Mouse (Mus musculus) adrenal gland, postnatal 25 days (tissue): Measurements from ENCODE around the gene Sh3bp4. TPM values are rescaled to one million over a fixed set of nuclear protein-coding genes. Genes with fewer than 3 reads are reported as not detected.

Source experiments
- DNase-seq: peaks from one replicate; pipeline ENCODE4 v3.0.0; 2021; ENCODE audit warnings: mixed read lengths
- total RNA-seq: library from RNA; stranded (reverse); gene quantifications from 2 replicates; pipeline ENCODE4 v1.2.3, GENCODE M21; 2021

Sh3bp4 gene
- total RNA-seq, 1 experiment from 2014 or later, result 12.1 TPM

- DNase-seq, result no peak
Observed at GRCm38 (mm10) chr1:89094416-89094815, 24.2 kb downstream of the Sh3bp4 start.

- no peak for DNase-seq
Observed at GRCm38 (mm10) chr1:89095642-89096424, 25.6 kb downstream of the Sh3bp4 start.

DNA sequence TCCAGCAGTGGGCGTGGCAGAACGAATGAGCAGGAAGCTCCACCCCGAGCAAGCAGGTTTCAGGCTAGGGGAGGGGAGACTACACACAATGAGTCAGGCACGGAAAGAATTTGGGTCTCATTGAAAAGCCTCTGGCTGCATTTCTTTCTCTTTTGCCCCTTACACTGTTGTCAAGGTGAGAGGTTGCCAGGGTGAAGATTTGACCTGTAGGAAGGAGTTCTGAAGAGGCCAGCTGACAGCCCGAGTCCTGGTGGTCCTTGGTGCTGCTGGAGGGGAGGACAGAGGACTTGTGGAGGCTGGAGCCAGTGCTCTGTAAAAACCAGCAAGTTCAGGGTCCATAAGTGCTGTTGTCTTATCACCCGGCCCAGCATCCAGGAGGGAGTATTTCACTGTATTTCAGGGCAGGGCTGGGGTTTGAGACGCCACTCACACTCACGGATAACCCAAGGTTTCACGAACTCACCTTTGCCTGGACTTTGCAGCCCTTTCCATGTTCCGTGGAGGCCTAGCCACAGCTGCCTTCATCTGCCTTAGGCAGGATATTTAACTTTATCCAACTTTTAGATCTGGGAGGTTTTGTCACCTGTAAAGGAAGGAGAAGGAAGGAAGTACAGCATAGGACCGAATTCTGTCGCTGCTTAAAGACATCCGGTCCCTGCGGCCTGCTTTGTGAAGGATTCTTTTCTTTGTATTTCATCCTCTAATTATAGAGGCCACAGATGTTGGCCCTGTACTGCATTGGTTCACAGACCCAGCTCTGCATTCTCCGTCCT lies 32.2 kb downstream of the Sh3bp4 start:
- no peak for DNase-seq

GRCm38 (mm10) chr1:89103004-89103263 lies 32.7 kb downstream of the Sh3bp4 start:
- DNase-seq, result no peak

DNA sequence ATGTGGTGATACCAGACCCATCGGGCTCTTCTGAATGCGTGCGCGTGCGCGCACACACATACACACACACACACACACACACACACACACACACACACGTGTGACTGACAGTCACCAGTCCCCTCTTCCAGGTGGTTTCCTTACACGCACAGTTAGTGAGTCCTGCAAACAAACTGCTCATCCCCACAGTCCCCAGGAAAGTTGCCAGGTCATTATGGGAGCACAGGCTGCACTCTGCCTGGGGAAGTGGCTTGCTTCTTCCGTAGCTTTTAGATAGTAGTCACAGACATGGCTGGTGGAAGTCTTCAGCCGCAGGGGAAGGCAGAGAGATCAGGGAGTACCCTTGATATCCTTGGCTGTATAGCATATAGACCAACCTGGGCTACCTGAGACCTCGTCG lies 33.3 kb downstream of the Sh3bp4 start:
- no peak for DNase-seq

GRCm38 (mm10) chr1:89104066-89104765 lies 34.0 kb downstream of the Sh3bp4 start:
- peak; percentile 63 for DNase-seq

GRCm38 (mm10) chr1:89105891-89106830 lies 35.9 kb downstream of the Sh3bp4 start:
- no peak for DNase-seq

DNA sequence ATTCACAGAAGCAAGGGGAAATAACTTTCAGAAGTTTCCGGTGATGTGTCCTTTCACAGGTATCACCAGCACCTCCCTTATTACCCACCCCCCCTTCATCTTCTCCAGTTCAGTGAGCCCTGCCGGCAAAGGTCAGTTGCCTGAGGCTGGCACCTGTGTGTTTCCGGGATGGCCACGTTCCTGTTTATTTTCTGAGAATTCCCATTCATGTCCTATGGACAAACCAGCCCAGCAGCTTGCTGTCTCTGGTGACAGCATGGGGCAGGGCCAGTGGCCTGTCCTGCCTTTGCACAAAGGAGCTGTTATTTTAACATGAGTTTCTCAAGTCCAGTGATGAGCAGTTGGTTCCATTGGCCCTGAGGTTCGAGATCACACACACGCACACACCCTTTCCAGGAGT lies 37.3 kb downstream of the Sh3bp4 start:
- DNase-seq, result no peak

DNA sequence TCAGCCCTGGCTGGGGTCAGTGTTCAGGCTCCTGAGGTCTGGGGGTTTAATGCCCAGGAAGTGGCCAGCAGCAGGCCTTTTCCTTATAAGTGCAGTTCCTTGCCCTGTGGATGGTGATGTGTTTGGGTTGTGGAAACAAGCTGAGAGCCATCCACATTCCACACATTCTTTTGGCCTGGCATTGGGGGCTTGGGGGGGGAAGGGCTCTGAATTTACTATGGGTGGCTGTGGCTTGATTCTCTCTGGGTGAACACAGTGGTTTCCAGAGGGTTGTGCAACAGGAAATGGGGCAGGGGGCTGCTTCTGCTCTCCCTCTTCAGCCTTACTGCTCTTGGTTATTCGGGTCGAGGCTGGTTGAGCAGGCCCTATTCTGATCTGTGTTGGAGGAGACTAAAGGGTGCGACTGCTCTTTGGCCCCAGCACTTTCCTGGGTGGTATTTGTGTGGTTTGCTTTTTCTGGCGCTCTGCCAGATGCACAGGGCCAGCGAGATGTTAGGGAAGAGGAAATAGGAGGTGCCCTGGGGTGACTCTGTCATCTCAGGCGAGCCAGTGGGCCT lies 38.2 kb downstream of the Sh3bp4 start:
- DNase-seq, result peak; percentile 48

GRCm38 (mm10) chr1:89109767-89110166 lies 39.6 kb downstream of the Sh3bp4 start:
- DNase-seq, result no peak

- DNase-seq, result no peak
Observed at GRCm38 (mm10) chr1:89110767-89111534, 40.7 kb downstream of the Sh3bp4 start.

DNA sequence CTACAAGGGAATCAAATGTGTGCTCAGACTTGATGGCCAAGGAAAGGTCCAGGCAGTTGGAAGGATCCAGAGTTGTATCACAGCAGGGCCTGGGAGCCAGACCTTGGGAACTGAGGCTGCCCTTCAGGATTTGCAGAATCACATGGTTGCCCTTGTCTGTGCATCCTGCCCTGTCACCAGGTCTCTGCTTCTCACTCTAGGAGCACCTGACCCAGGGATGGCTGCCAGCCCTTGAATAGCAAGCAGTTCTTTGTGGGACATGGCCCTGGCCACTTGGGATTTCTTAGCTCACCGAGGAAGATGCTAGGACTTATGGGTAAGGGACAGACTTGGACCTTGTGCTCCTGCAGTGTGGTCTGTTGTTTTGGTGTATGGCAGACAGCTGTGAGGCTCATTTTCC lies 42.3 kb downstream of the Sh3bp4 start:
- DNase-seq, result no peak

DNA sequence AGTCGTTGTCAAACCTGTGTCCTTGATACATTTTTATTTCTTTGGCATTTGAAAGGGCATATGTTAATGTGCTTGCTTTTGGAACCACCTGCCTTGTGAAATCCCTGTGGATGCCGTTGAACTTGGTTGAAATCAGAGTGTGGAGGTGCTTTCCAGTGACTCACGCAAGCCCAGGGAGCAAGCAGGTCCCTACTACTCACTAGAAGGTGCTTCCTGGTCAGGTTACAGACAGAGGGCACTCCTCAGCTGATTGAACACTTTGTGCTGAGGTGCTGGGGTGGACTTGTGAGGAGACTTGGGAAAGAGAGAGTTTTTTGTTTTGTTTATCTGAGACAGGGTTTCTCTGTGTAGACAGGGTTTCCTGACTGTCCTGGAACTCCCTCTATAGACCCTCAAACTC lies 43.5 kb downstream of the Sh3bp4 start:
- no peak for DNase-seq

GRCm38 (mm10) chr1:89117062-89117461 lies 46.8 kb downstream of the Sh3bp4 start:
- no peak for DNase-seq

DNA sequence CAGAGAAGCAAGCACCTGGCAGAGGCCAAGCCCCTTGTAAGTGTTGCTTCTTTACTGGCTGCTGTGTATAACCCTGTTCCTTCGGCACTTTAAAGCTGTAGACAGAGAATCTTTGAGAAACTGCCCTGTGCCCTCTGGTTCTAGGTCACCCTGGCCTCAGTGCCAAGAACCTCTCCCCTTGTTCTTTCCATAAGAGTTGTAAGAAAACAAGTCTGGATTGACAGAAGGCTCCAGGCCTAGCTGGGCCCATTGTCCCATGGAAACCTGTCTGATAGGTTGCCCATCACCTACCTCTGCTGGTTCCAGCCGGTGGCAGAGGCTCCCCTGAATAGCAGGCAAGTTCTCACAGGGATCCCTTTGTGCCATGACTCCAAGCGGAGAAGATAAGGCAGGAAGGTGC lies 47.9 kb downstream of the Sh3bp4 start:
- DNase-seq, result no peak

- no peak for DNase-seq
Observed at GRCm38 (mm10) chr1:89118836-89119235, 48.6 kb downstream of the Sh3bp4 start.

DNA sequence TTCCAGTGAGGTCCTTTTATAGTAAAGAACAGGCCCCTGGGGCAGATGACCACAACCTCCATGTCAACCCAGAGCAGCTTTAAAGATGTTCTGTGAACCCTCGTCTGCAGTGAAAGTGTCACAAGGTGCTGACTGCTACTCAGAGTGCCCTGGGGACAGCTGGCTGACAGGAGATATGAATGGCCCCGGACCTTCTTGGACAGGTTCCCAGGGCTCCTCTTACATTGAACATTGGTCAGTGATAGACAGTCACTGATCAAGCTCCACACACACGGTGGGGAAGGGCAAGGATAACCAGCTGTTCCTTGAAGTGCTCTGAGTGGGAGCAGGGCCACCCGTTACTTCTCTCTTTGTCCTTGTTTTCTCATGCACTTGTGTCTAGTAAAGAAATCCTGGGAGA lies 50.1 kb downstream of the Sh3bp4 start:
- no peak for DNase-seq

DNA sequence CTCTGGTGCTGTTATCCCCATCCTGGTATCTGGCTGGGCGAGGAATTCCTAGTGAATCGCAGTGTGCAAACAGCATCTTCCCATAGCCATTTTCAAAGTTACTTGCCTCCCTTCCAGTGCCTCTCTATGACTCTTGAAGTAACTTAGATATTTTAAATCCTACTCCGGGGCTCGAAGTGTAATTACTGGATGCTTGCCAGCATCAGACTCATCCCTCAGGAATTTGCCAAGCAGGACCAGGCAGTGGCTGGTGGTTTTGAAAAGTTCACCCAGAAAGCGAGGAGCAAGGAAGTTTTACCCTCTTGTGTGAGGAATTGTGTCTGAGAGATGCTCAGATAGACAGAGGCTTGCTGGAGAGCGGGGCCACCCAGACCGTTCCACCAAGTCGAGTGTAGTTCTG lies 51.3 kb downstream of the Sh3bp4 start:
- DNase-seq, result no peak

DNA sequence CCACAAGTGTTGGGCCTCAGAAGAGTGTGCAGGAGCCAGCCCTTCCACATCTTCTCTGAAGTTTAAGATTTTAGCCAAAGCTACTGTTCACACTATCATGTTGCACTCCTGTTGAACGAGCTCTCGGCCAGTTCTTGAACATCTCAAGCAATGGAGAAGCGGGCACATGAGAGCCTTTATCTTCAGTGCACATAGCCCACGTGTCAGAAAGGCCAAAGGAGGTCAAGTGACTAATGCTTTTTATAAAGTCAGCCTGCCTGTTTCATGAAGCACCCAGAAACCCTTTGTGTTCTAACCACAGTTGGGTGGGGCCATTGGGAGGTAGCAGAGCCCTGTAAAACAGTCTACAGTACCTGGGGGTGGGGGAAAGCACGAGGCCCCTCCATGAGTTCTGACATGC lies 52.2 kb downstream of the Sh3bp4 start:
- DNase-seq, result no peak

- DNase-seq, result no peak
Observed at GRCm38 (mm10) chr1:89124076-89124475, 53.9 kb downstream of the Sh3bp4 start.

- DNase-seq, result no peak
Observed at GRCm38 (mm10) chr1:89127163-89127562, 56.9 kb downstream of the Sh3bp4 start.
